Mouse (Mus musculus) gonadal fat pad, adult 2 months (tissue): Measurements from ENCODE around the gene Myh3. TPM values are rescaled to one million over a fixed set of nuclear protein-coding genes. Genes with fewer than 3 reads are reported as not detected.

Experiments
- DNase-seq: peaks from one replicate; pipeline ENCODE4 v3.0.0-alpha.2; 2012; ENCODE audit warnings: low read depth
- polyA plus RNA-seq: library from polyadenylated mRNA; depleted of rRNA; stranded (reverse); fragments of >200 nt; gene quantifications from 2 replicates; pipeline ENCODE4 v1.2.3, GENCODE M21; 2012; rRNA removed

The Myh3 gene
- polyA plus RNA-seq, 1 experiment, result not detected

GRCm38 (mm10) chr11:67143863-67144498 lies 65.9 kb downstream of the Myh3 start:
- DNase-seq, result no peak

GRCm38 (mm10) chr11:67144559-67145265 lies 66.6 kb downstream of the Myh3 start:
- DNase-seq, result no peak

- DNase-seq, result no peak
Observed at GRCm38 (mm10) chr11:67145482-67146408, 67.6 kb downstream of the Myh3 start.

- no peak for DNase-seq
Observed at GRCm38 (mm10) chr11:67146409-67147282, 68.5 kb downstream of the Myh3 start.

- no peak for DNase-seq
Observed at GRCm38 (mm10) chr11:67147283-67147921, 69.3 kb downstream of the Myh3 start.

GRCm38 (mm10) chr11:67148286-67149012 lies 70.3 kb downstream of the Myh3 start:
- DNase-seq, result no peak

- DNase-seq, result no peak
Observed at GRCm38 (mm10) chr11:67150237-67150636, 72.1 kb downstream of the Myh3 start.

- no peak for DNase-seq
Observed at GRCm38 (mm10) chr11:67151159-67151558, 73.1 kb downstream of the Myh3 start.

Other genes with a start within 250 kb of the Myh3 start
- 0.73 and 1.1 TPM in 2 replicates for gene Pirt, start 166.3 kb upstream of the Myh3 start, polyA plus RNA-seq
- gene Tmem238l, start 121.7 kb upstream of the Myh3 start, polyA plus RNA-seq, result 56.1 and 58.8 TPM in 2 replicates
- gene Tmem220, start 53.1 kb upstream of the Myh3 start, polyA plus RNA-seq, result 2.9 and 4.0 TPM in 2 replicates
- gene Adprm, start 25.7 kb upstream of the Myh3 start, polyA plus RNA-seq, result 15.6 and 17.6 TPM in 2 replicates
- gene Sco1, start 25.6 kb upstream of the Myh3 start, polyA plus RNA-seq, result 3.0 and 4.4 TPM in 2 replicates
- gene Myh2, start 92.7 kb downstream of the Myh3 start, polyA plus RNA-seq, result 0.09 and 0.20 TPM in 2 replicates
- gene Myh1, start 121.8 kb downstream of the Myh3 start, polyA plus RNA-seq, result 0.14 and 2.1 TPM in 2 replicates
- 0.03 and 0.27 TPM in 2 replicates for gene Myh4, start 159.7 kb downstream of the Myh3 start, polyA plus RNA-seq
- 0.05 and 0.09 TPM in 2 replicates for gene Myh8, start 198.8 kb downstream of the Myh3 start, polyA plus RNA-seq
- gene Myh13, start 243.4 kb downstream of the Myh3 start, polyA plus RNA-seq, result 0.28 and 0.56 TPM in 2 replicates